Mouse (Mus musculus) embryonic fibroblast, embryonic 13.5 days (primary cell): ENCODE measurements at regions not wholly inside any gene's neighbourhood (a gene's known extent, or its start where the extent isn't known, plus 50 kb on each side); places are given as distances from the start of the nearest gene placed in this dataset.

ENCODE experiments used
- H3K27ac ChIP-seq: 2 replicates; pipeline ENCODE4 v1.5.1; 2012; ENCODE audit warnings: low read length, control low read depth, inconsistent platforms; ENCODE audit not compliant: insufficient read depth
- H3K4me1 ChIP-seq: 2 replicates; pipeline ENCODE4 v1.6.1; 2011; ENCODE audit warnings: low read length; ENCODE audit not compliant: control insufficient read depth, insufficient read depth
- H3K4me3 ChIP-seq: 2 replicates; pipeline ENCODE4 v1.5.1; 2011; ENCODE audit warnings: mild to moderate bottlenecking, control low read depth, low read length; ENCODE audit not compliant: insufficient read depth
- CTCF ChIP-seq: IDR thresholded peaks from 2 replicates; pipeline ENCODE4 v1.5.1; 2011; ENCODE audit warnings: mild to moderate bottlenecking, control low read depth, low read length, moderate library complexity, borderline replicate concordance; ENCODE audit not compliant: insufficient read depth
- POLR2A ChIP-seq: IDR thresholded peaks from 2 replicates; pipeline ENCODE4 v1.6.1; 2011; ENCODE audit warnings: low read depth, mild to moderate bottlenecking, control low read depth, low read length, moderate library complexity

GRCm38 (mm10) chr2:139111669-139112068, 382.0 kb upstream of the Sptlc3 start:
- Histone ChIP-seq H3K4me1 (no peaks in the 10 kb centered on the region), H3K27ac (no peak overlapping the region), H3K4me3 (no peak overlapping the region)
- TF ChIP-seq POLR2A (no peak), CTCF (no peak)

DNA sequence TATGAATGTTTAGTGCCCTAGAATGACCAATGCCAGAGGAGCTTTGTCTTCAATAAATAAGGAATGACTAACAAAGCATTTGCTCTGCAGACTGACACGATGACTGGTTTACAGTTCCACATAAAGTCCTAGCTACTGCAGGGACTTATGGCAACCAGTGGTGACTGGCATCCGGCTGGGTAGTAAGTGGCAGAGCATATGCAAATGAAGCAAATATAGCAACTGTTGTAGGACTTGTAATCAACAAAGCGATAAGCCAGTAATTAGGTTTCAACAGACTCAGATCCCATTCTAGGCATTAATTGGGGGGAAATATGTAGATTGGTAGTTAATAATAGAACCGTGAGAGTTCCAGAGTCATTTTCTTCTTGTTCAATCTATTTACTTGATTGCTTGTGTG, 379.2 kb upstream of the Sptlc3 start:
- TF ChIP-seq POLR2A (no peak), CTCF (no peak)
- Histone ChIP-seq H3K4me3 (no peak overlapping the region), H3K4me1 (no peaks in the 10 kb centered on the region), H3K27ac (no peak overlapping the region)

DNA sequence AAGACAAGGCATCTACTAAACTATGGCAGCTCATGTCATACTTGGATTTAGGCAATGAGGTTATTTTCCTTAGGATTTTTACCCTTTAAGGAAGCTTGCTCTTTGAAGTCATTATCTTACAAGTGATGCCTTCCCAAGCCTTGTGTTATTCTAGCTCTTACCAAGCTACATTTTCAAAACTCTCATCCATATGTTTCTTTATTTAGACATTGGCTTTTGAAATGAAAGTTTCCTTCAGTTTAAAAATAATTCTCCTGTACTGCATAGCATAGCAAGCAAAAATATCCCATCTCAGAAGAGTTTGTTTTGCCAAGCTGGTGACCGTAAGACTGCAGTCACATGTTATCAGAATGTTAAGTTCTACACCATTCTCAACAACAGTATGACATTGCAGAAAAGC, 372.8 kb upstream of the Sptlc3 start:
- Histone ChIP-seq H3K4me1 (no peaks in the 10 kb centered on the region), H3K4me3 (no peak overlapping the region), H3K27ac (no peak overlapping the region)
- TF ChIP-seq POLR2A (no peak), CTCF (no peak)

DNA sequence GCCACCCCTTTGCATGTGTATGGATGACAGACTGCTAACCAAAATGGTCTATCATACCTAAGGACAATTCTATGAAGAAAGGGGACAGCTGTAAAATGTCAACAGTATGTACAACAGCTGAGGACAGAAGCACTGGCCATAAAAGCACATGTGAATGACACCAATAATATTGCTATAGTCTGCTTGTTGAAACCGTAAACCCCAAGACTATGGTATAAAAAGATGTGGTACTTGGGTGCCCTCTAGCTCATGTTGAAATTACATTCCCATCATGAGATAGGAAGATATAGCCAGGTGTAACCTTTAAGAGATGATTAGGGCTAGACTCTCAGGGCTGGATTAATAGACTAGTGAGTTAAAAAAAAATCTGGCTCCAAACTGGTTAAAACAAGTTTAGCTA, 361.6 kb upstream of the Sptlc3 start:
- TF ChIP-seq CTCF: no peak
- TF ChIP-seq POLR2A: no peak

DNA sequence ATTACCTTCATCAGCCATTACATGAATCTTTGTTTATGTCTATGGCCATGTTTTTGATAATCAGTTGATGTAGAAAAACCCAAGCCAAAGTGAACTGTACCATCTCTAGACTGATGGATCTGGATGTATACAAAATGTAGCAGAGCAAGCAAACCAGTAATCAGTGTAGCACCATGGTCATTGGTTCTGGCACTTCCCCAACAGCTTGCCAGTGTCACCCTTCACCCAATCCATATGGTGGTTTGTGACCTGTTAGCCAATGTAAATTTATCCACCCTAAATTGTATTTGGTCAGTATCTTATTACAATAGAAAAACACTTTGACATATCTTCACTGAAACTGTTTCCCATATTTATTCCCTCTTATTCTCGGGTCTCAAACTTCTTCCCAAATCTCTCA, 346.7 kb upstream of the Sptlc3 start:
- no peak for TF ChIP-seq POLR2A
- Histone ChIP-seq H3K4me3 (no peak overlapping the region), H3K27ac (no peak overlapping the region), H3K4me1 (no peaks in the 10 kb centered on the region)

More for the DNA sequence above, 361.6 kb upstream of the Sptlc3 start:
- Histone ChIP-seq H3K27ac (no peak overlapping the region), H3K4me1 (no peaks in the 10 kb centered on the region), H3K4me3 (no peak overlapping the region)

- no peak overlapping the region for H3K27ac ChIP-seq
- no peaks in the 10 kb centered on the region for H3K4me1 ChIP-seq
- no peak overlapping the region for H3K4me3 ChIP-seq
- no peak for TF ChIP-seq POLR2A
Observed at GRCm38 (mm10) chr2:139179641-139180040, 314.1 kb upstream of the Sptlc3 start.

DNA sequence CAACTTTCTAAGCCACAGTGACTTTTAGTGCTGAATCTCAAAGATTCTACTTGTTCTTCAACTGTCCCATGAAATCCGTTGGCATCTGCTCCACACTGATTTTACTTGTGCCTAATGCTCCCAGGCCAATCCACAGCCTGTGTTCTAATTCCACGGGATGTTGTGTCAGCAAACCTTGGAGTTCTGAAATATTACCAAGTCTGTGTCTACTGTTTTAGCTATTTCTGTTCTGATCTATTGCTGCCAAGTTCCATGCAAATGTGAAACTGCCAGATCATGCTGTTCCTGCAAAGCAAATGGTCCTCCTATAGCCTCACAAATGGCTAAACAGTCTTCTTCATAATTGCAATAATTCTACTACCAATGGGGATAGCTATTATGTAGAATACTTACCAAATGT, 295.4 kb upstream of the Sptlc3 start:
- TF ChIP-seq CTCF (no peak), POLR2A (no peak)
- Histone ChIP-seq H3K27ac (no peak overlapping the region), H3K4me3 (no peak overlapping the region), H3K4me1 (no peaks in the 10 kb centered on the region)

DNA sequence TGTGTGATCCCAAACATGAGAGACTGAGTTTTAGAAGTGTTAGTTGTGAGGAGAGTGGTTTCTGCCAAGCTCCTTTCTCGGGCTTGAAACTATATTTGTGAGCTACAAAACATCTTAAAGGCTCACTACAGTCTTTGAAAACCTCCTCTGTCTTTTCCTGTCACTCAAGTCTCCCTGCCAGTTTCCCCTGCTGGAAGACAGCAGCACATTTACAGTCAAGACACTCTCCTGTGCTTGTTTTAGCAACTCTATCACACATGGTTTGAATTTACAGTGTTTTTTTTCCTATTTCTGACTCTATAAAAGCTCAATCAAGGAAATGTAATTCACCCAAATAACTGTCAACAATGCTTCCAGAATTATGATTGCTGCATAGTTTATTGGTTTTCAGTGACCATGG, 286.1 kb upstream of the Sptlc3 start:
- TF ChIP-seq CTCF (no peak), POLR2A (no peak)
- Histone ChIP-seq H3K27ac (no peak overlapping the region), H3K4me3 (no peak overlapping the region), H3K4me1 (no peaks in the 10 kb centered on the region)

DNA sequence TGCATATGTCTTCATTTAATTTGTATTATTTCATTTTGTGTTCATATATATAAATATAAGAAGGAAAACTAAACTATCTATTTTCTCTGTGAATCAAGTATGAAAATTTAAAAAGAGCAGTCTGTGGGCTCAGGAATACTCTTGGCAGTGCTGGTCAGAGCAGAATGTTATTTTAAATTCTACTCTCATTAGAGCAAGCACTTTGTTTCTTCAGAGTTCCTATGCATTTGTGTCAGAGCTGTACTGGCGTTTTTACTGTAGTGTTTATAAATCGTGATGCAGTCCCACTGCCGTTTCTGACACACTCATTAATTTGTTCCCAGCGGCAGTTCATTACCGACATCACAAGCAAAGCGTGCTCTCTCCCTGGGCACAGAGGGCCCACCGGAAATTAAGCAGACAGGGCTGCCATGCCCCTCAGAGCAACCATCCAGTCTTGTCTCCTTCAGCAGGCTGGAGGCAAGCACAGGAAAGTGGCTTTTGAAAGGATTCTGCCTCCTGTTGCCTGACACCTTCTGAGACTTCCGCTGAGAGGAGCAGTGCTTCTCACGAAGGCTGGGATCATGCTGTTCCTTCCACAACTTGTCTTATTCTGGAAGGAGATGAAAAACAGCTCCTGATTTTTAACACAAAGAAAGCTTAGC, 272.8 kb upstream of the Sptlc3 start:
- no peak overlapping the region for H3K4me3 ChIP-seq
- no peak overlapping the region for H3K27ac ChIP-seq
- no peaks in the 10 kb centered on the region for H3K4me1 ChIP-seq
- TF ChIP-seq CTCF: no peak

GRCm38 (mm10) chr2:139230453-139230852, 263.3 kb upstream of the Sptlc3 start:
- Histone ChIP-seq H3K4me1 (no peaks in the 10 kb centered on the region), H3K27ac (no peak overlapping the region), H3K4me3 (no peak overlapping the region)
- no peak for TF ChIP-seq CTCF
- no peak for TF ChIP-seq POLR2A

DNA sequence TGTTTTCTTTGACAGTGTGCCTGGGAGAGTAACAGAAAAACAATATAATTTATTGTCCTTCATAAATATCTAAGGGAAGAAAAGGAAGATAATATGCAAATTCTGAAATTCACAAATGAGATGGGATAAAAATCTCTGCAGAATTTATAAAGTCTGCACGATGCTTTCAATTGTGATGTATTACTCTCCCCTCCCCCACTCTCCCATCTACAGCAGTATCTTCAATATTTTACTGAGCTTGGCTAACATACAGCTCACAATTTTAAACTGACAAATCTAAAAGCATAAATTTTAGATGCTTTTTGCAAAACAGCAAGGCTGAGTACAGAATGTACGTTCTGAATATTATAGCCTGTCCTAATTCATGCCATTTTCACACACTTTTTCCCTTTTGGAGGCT, 243.6 kb upstream of the Sptlc3 start:
- Histone ChIP-seq H3K27ac (no peak overlapping the region), H3K4me1 (no peaks in the 10 kb centered on the region), H3K4me3 (no peak overlapping the region)
- no peak for TF ChIP-seq POLR2A
- no peak for TF ChIP-seq CTCF
